Mouse (Mus musculus) ovary, postnatal 14 days (tissue): Measurements from ENCODE around the gene Dpm2.

Experiments used
- DNase-seq: peaks from one replicate; pipeline ENCODE4 v3.0.0; 2022; ENCODE audit warnings: low spot score

Dpm2 gene

GRCm38 (mm10) chr2:32547380-32547779 is 23.3 kb upstream of the Dpm2 start:
- no peak for DNase-seq

GRCm38 (mm10) chr2:32547964-32548739 is 22.5 kb upstream of the Dpm2 start:
- DNase-seq: no peak

GRCm38 (mm10) chr2:32549171-32549570 is 21.5 kb upstream of the Dpm2 start:
- no peak for DNase-seq

DNA sequence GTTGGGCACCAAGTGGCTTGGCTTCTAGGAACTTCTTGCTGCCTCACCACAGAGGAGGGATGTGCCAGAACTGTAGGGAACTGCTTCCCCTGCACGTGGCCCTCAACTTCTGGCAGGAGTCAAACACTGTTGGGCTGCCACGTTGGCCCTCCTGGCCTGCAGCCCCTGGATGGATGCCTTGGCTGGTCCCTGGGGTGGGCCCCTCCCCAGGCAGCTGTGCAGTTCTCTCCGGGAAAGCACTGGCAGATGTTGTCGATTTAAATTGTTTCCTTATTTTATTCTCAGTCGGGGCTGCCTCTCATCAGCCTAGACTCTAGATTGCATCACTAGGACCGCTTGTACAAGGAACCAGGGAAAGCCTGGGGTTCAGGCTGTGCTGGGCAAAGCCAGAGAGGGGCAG is 20.9 kb upstream of the Dpm2 start:
- peak; percentile 58 for DNase-seq

DNA sequence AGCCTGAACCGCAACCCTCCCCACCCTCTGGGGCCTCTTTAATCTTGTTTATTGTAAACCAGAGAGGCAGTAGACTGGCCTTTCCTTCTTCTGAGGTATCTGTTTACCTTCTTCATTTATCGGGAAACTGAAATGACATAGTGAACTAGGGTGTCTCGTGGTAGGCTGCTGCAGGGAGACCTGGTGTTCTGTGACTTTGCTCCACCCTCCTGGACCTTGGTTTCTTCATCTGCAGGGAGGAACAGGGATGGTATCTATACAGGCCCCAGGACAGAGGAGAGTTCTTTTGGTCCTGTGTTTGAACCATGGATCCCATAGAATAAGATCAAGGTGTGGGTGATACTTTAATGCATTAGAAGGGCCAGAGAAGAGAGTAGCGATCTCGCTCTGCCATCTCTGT is 19.4 kb upstream of the Dpm2 start:
- no peak for DNase-seq

DNA sequence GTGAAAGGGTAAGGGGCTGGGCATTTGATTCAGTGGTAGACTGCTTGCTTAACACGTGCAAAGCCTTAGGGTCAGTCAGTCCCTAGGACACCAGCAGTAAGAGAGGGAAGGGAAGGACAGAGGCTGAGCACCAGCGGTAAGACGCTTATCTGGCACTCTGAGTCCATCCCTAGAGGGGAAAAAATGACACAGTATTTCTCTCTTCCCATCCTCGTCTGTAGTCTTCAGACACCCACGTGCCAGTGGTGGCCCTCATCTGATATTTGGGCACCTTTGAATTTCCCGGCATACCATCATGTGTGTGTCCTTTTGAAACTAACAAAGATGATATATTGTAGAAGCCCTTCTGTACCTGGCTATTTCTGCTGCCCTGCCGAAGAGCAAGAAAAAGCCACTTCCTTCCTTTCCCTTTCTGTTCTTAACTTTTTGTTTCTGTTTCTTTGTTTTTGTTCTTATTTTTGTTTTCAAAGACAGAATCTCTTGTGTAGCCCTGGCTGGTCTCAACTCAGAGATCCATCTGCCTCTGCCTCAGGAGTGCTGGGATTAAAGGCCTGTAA is 17.0 kb upstream of the Dpm2 start:
- no peak for DNase-seq

DNA sequence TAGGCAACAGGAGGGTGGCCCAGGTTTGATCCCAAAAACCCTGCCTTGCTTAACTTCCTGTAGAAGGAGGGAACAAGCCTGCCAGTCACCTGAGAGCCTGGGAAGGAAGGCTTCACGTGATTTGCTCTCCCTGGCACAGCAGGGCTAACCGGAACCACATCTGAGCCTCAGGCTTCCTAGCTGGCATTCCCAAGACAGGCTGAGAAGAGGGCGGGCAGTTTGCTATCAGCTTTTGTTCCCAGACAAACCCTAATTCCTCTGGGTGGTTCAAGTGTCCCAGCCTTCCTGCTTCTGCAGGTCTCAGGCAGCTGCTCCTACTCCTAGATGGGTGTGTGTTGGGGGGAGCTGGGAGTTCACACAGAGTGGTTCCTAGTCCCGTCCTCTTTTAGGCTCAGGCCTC is 15.2 kb upstream of the Dpm2 start:
- no peak for DNase-seq

- no peak for DNase-seq
Measured at GRCm38 (mm10) chr2:32556019-32556418, 14.6 kb upstream of the Dpm2 start.

GRCm38 (mm10) chr2:32559570-32559969 is 11.1 kb upstream of the Dpm2 start:
- no peak for DNase-seq

GRCm38 (mm10) chr2:32566536-32567063 is 4.1 kb upstream of the Dpm2 start:
- peak; percentile 64 for DNase-seq

DNA sequence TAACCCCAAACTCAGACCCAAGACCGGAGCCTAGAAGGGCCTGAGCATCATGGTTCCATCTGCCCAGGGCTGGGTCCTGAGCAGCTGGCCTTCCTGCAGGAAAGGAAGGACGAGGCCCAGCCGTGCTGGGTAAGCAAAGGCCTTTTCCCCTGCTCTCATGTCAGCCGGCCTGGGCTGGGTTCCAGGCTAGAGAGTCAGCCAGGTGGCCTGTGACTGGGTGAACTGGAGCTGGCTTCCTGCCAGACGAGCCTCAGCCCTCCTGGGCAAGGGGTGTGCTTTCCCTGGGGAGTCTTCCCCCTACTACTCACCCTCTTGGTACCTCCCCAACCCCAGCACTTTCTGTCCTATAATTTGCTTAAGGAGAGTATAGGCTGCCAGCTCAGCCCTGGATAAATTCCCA is 2.5 kb upstream of the Dpm2 start:
- DNase-seq: no peak

GRCm38 (mm10) chr2:32568941-32569340 is 1.7 kb upstream of the Dpm2 start:
- no peak for DNase-seq

GRCm38 (mm10) chr2:32572196-32572595 is 1.5 kb downstream of the Dpm2 start:
- DNase-seq: no peak

DNA sequence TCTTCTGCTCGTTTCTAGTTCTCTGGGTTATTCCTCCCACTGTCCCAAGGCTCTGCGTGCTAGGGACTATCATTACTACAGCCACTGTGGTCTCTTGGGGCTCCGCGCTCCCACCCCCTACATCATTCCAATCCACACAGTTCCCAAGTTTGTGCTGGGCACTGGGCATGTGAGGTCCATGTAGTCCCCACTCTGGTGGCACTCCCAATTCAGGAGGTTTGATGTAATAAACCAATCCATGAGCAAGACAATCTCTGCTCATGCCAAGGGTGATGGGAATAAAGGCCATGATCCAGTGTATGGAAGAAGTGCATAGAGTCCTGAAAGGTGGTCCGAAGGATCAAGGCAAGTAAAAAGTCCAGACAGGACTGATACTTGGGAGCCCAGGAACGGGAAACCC is 3.8 kb downstream of the Dpm2 start, which contains the start of gene Pip5kl1:
Gene Pip5kl1 (plus strand): TSS at position 301 of the 400 bp plus-strand sequence.
- DNase-seq: no peak

GRCm38 (mm10) chr2:32574901-32575585 is 4.4 kb downstream of the Dpm2 start:
- no peak for DNase-seq

DNA sequence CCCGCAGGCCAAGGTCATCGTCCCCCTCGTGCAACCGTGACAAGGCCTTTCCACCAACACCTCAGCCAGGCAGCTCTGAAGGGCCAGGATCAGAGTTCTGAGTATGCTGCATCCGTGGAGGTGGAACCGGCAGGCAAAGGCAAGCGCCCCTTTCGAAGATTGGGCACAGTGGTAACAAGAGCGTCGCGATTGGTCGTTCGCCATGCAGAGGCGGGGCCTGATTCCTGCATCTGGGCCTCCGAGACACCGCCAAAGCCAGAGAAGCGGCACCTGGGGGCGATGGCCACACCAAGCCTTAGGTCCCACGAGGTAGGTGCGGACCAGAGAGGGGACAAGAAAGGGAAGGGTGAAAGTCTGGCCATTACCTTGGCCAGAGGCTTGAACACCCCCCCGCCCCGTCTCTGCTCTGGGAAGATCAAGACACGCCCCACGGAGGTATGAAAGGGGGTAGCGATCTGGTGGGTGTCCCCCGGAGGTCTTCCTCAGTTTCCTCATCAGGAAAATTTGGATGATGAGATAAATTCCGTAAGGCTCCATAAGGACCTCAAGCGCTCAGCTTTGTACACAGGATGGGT is 5.0 kb downstream of the Dpm2 start, which contains the start of gene 9430097D07Rik:
Gene 9430097D07Rik (minus strand): TSS at position 99 of the 575 bp plus-strand sequence.
- no peak for DNase-seq

- DNase-seq: no peak
Measured at GRCm38 (mm10) chr2:32576532-32576931, 5.9 kb downstream of the Dpm2 start.

GRCm38 (mm10) chr2:32578146-32579046 is 7.7 kb downstream of the Dpm2 start:
- no peak for DNase-seq

GRCm38 (mm10) chr2:32581450-32582095 is 10.9 kb downstream of the Dpm2 start:
- DNase-seq: no peak

- DNase-seq: peak; percentile 83
Measured at GRCm38 (mm10) chr2:32582830-32583799, 12.5 kb downstream of the Dpm2 start.
